Mouse (Mus musculus): ENCODE data around the gene Tspan14. TPM values are rescaled to one million over a fixed set of nuclear protein-coding genes. Genes with fewer than 3 reads are reported as not detected.

Tspan14 gene
- 10 to 100 TPM; 58.1 to 61.8 TPM for total RNA-seq (2021)

DNA sequence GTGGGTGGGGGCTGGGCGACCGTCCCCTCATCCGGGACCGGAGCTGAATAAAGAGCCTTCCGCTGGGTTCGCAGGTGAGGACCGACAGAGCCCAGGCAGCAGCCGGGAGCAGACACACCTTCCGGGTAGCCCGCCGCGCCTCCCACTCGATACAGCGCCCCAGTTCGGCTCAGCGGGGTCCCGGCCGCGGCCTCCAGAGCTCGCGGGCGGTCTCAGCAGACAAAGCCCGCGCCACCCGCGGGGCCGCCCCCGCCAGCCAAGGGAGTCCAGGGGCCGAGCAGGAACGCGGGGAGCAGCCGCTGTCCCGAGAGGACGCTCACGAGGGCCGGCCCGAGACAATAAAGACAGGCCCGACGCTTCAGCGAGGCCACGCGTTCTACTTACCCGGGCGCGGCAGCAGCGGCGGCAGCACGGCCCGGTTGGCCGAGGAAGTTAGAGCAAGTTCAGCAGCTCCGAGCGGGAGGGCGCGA, at the start of gene Tspan14:
Tspan14 (minus strand) TSS at position 416 of the 470 bp plus-strand sequence.
- intact Hi-C loops (cut with DNase I) = loop anchor here (2.0 kb wide), 1 partner anchor 16 kb away; no protein-coding TSS in a partner anchor
- peak in 1 of 2 experiments; percentile 53 for DNase-seq (ENCODE audit: low spot score in 2 of 2)

DNA sequence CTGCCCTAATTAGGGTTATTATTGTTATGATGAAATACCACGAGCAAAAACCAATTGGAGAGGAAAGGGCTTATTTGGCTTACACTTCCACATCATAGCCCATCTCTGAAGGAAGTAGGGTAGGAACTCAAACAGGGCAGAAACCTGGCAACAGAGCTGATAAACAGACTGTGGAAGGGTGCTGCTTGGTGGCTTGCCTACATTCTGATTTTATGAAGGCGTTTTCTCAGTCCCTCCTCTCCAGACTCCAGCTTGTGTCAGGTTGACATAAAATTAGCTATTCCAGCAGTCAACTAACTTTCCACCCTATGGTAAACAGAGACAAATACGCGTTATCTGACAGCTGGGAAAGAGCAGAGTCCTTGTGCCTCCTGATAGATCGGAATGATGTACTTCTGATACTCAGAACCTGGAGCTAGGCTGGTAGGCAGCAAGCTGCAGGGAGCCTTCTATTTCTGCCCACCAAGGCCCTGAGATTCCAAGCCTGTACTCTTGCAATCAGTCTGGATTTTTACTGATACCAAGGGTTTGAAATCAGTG, 48.2 kb upstream of the Tspan14 start:
- intact Hi-C loops (cut with DNase I) = no loop called here
- peak; percentile 15 to 67 for DNase-seq (ENCODE audit: low spot score in 2 of 2)

DNA sequence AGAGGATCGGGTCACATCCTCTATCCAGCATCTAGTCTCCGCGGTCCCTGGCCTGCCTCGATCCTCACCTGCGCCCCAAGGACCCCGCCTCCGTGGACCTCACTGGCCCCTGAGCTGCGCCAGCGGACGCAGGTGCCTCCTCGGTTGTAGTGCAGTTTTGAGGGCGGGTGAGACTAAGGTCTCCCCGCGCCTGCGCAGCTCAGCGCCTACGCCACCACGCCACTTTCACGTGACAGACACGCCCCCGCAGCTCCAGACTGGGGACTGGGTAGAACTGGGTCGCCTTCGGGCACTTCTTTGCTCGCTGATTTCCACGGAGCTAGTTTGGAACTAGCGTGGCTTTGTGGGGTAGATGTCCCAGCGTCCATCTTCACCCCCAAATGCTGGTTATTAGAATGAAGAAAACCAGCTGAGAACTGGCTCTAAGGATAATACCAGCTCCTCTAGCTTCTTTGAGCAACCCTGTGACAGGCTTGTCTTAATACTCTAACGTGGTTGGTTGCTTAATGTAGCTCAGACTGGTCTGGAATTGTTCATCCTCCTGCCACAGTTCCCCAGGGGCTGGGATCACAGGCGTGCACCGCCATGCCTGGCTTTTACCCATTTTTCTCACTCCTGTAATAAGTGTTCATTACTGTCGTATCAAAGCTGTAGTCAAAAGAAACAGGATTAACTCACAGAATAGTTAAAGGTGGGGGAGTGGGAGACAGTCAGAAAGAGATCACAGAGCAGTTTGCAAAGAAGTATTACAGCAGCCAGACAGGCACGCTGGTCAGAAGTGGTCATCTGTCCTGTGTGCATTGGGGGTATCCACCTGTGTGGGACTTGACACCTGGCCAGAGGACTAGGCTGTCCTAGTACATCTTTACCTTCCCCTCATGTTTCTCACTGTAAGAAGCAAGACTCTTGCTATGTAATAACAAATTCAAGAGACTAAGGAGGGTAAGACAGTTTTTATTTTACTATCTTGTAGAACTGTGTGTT, 47.3 kb upstream of the Tspan14 start, which contains the start of gene Fam213a:
Fam213a (minus strand) TSS at position 159 of the 984 bp plus-strand sequence.
- DNase-seq (ENCODE audit: low spot score in 2 of 2) = peak; percentile 94 to 95
- intact Hi-C loops (cut with DNase I) = no loop called here

DNA sequence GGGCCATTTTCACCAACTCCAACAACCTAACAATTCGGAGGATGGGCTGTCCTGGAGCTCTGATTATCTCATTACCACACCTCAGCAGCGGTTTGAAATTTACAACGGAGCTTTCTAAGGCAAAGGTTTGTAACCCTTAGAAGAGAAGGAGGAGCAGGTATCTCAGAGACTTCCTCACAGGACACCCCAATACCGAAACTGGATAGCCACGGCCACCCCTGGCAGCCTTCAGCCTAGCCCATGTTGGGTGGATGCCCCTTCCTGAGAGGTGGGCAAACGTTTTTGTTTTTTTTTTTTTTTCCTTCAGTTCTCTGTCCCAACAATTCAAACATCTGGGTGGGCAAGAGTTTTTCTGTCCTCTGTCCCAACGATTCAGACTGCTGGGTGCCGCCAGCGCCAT, 46.5 kb upstream of the Tspan14 start:
- DNase-seq (ENCODE audit: low spot score in 2 of 2) = no peak
- intact Hi-C loops (cut with DNase I) = no loop called here

- intact Hi-C loops (cut with DNase I) = no loop called here
- no peak for DNase-seq (ENCODE audit: low spot score in 2 of 2)
Observed at GRCm38 (mm10) chr14:41011916-41012315, 45.3 kb upstream of the Tspan14 start.

DNA sequence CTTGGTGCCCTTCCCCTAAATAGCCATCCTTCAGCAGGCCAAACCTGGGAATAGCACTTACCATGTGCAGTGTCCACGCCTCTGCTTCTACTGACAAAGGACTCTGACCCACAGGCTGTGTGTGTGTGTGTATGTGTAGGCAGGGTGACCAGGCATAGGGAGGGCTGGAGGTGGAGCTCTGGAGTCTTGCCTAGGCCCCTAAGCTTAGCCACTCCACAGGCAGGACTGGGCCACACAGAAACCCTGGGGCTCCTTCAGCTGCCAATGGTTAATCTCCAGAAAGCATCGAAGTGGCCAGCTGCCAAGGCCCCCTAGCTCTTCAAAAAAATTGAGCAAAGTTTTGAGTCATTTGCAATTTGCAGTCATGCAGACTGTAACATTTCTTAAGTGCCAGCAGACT, 41.5 kb upstream of the Tspan14 start:
- intact Hi-C loops (cut with DNase I) = no loop called here
- DNase-seq (ENCODE audit: low spot score in 2 of 2) = no peak

DNA sequence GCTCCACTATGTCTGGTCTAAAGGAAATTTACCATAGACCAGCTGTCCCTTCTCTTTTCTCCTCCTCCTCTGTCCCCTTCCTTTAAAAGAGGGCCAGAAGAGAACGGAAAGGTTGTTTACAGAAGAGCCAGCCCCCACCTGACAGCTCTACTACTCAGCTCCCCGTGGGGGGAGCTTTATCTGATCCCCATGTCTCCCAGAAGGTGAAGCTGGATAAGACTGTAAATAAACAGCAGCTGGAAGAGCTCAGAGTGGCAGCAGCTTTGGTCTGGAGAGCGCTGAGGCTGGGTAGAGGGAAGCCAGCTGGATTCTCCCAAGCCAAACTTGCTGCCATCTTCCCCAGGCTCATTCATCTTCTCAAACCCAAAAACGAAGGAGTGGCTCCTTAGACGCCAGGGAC, 41.0 kb upstream of the Tspan14 start:
- no peak for DNase-seq (ENCODE audit: low spot score in 2 of 2)
- intact Hi-C loops (cut with DNase I) = no loop called here

GRCm38 (mm10) chr14:41006899-41007298, 40.3 kb upstream of the Tspan14 start:
- DNase-seq (ENCODE audit: low spot score in 2 of 2) = peak in 1 of 2 experiments; percentile 15
- intact Hi-C loops (cut with DNase I) = no loop called here

- intact Hi-C loops (cut with DNase I) = no loop called here
- no peak for DNase-seq (ENCODE audit: low spot score in 2 of 2)
Observed at GRCm38 (mm10) chr14:41006263-41006662, 39.7 kb upstream of the Tspan14 start.

DNA sequence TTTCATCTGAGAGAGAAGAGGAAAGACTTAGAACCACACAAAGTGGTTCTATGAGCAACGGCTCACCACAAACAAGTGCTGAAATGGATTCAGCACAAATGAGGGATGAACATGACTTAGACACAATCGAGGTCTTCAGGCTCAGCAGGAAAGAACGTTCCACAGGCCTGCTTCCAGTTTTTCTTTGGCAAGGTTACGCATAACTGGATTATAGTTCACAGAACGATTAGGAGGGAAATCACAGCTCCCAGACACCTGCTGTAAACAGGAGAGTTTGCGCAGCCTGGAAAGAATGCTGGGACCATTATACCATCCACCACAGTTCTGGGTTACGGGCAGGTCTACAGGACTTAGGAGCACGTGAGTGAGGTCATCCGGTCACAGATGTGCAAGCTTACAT, 39.1 kb upstream of the Tspan14 start:
- intact Hi-C loops (cut with DNase I) = no loop called here

DNA sequence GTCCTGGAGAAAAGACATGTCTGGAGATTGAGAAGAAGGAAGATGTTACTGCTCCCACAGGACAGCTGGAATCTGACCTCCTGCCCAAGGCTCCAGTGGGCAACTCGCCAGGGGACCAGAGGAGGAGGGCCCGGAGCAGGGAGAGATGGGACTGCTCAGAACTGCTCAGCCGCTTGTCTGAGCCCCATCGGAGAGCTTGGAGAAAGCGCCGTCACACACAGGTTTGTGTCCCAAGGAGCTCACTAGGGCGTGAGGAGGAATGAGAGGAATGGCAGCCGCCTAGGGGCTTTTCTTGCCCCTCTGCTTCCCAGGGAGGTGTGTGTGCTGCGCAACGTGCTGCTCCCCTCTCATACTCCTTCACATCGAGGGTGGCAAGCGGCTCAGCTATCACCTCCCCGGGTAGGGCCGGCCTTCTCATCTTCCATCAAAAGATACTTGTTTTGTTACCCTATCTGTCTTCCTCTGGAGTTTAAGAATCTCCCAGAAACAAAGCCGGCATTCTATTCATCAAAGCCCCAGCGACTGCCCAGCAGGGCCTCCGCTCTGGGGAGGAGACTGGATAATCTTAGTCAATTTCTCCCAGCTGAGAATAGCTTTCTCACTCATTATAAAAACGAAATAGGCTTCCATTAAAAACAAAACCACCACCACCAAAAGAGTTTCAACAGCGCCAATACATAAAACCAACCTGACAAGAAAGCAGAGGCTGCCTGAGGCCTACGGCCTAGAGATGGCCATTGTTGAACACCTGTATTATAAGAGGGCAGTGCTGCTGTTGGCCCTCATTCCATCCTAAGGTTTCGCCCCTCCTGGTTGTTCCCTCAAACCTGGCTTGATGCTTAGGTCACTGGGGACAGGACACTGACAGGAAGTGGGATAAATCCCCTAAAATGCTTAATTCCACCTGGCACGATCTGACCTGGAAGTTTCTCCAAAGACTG, 37.9 kb upstream of the Tspan14 start:
- DNase-seq (ENCODE audit: low spot score in 2 of 2) = no peak
- intact Hi-C loops (cut with DNase I) = no loop called here

More for the DNA sequence above, 39.1 kb upstream of the Tspan14 start:
- DNase-seq (ENCODE audit: low spot score in 2 of 2) = no peak

DNA sequence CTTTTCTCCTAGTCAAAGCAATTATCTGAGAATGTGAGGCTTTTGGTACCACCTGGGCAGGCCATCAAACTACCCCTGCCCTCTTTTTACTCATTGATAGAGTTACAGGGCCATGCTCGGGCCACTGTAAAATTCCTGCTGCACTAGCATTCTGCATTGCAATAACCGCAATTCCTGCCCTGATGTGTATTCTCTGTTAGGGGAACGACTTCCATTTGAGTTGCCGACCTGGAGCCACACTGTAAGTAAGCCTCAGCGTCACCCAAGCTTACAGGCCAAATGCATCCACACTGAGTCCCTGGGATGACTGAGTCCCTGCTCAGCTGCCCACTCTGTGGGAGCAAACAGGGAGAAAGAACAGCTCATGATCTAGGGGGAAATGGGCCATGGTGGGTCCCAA, 35.0 kb upstream of the Tspan14 start:
- intact Hi-C loops (cut with DNase I) = no loop called here
- no peak for DNase-seq (ENCODE audit: low spot score in 2 of 2)

- intact Hi-C loops (cut with DNase I) = no loop called here
- no peak for DNase-seq (ENCODE audit: low spot score in 2 of 2)
Observed at GRCm38 (mm10) chr14:41000801-41001200, 34.2 kb upstream of the Tspan14 start.

DNA sequence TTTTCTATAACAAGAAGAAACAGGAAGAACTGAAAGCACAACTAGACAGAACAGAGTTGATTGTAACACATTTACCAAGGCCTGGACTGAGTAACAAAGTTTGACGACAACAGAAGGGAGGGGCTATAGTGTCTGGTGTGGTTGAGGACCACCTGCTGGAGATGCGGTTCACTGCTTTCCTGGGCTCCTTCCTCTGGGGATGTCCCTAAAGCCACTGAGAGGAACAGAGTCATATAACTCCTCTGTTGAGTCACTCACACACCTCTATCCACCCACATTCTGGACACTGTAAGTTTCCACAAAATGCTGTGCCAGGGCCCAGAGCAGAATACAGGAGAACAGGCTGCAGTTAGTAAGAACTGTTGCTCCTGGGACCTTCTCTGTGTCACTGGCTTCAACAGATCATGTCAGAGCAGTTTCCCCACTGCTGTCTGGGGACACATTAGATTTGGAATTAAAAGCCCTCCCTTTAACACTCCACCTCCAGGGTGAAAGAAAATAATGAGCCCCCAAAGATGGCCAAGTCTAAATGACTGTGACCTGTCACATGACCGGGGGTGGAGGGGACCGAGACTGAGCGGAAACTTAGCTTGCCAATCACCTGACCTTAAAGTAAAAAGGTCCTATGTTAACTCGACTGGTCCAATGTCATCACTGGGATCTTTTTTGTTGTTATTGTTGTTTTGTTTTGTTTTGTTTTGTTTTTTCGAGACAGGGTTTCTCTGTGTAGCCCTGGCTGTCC, 33.5 kb upstream of the Tspan14 start:
- intact Hi-C loops (cut with DNase I) = no loop called here
- DNase-seq (ENCODE audit: low spot score in 2 of 2) = no peak

DNA sequence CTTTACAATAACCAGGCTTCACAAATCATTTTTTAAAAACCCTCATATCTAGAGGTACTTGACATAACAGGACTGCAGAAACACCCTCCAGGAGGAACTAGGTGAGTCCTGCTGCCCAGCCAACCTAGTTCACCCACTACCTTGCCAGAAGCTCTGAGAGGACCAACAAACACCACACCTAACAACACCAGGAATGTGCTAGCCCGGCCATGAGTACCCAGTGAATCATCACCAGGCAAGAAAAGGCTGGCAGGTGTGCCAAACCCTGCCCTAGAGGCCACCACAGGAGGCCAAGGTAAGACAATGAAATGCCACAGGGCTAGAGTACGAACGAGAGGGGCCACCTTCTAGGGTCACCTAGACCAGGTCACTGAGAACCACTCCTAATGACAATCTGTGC, 29.6 kb upstream of the Tspan14 start:
- intact Hi-C loops (cut with DNase I) = no loop called here
- DNase-seq (ENCODE audit: low spot score in 2 of 2) = no peak

GRCm38 (mm10) chr14:40992464-40992863, 25.9 kb upstream of the Tspan14 start:
- intact Hi-C loops (cut with DNase I) = no loop called here
- DNase-seq (ENCODE audit: low spot score in 2 of 2) = no peak

DNA sequence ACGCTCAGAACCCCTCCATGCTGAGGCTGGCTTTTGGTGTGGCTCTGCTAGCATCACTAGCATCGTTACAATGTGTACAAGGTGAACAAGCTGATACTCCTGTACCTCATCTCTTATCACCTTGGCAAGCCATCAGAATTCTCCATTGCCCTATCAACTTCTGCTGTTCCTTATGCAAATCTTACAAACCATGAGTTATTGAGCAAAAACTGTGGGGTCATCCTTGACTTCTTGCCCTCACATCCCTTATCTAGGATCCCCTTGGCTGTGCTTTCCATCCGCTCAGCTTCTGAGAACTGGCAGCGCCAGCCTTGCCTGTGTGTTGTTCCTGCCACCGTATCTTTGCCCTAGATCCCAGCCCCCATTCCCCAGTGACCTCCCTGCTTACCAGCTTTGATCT, 22.2 kb upstream of the Tspan14 start:
- intact Hi-C loops (cut with DNase I) = no loop called here
- DNase-seq (ENCODE audit: low spot score in 2 of 2) = no peak

DNA sequence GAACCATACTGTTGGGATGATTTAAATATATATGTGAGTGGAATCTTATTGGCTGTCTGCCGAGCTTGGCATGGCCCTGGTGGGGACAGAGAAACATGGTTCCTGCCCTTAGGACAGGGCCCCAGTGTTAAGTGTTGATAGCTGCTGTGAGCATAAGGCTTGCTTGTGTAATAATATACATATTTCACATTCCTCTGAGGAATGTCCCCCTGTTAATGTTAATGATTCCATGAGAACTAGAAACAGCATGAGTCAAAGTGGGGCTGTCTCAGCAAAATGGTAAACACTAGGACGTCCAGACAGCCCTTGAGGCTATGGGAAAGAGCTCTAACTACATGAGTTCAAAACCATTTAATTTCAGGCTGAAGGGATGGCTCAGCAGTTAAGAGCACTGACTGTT, 20.6 kb upstream of the Tspan14 start:
- intact Hi-C loops (cut with DNase I) = no loop called here
- DNase-seq (ENCODE audit: low spot score in 2 of 2) = no peak

DNA sequence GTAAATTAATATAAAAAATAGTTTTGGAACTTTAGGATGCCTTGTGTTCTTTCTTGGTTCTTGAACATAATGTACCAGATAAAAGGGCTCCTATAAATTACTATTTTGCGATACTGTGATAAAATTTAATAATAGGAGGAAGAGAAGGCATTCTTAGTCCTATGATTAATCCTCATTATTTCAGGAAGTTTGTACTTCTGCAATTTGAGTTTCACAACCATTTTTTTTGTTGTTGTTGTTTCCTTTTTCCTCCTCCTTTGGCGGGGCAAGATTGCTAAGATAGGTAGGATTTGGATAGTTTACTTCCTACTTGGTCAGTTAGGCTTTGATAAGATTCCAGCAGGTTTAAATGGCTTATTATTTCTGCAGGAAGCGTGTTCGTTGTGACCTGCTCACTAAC, 19.0 kb upstream of the Tspan14 start:
- DNase-seq (ENCODE audit: low spot score in 2 of 2) = no peak
- intact Hi-C loops (cut with DNase I) = no loop called here

Measured in left cerebral cortex, postnatal 25 days (tissue).